8 mouse cellular contexts compared by ENCODE assay signal in the genomic region with DNA sequence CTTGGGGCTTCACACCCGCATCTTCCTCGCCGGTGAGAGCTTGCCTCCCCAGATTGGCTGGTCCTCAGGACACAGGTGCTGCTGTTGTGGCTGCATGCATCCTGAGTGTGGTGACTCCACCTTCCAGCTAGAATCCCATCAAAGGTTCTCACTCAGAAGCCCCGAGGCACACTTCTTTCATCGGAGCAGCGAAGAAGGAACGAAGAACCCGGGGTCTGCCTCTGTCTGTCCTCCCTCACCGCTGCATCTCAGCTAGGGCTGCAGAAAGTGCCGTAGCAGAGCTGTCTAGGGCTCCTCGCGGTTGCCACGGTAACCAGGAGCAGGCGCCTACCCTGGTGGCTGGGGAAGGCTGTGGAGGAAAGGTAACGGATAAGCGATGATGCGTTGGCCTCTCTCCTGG. TPM values are rescaled to one million over a fixed set of nuclear protein-coding genes. Genes with fewer than 3 reads are reported as not detected.
DNase-seq lines count a peak whose midpoint lies in the region; ATAC-seq and TF ChIP-seq lines count a peak whose summit lies in the region.

A gene (minus strand): TSS at position 227 of the 400 bp plus-strand sequence.

- H3K9me3 ChIP-seq in kidney, embryonic 16.5 days (ENCODE audit: low read length): no peaks in the 10 kb centered on the region
- H3K9me3 ChIP-seq in heart, embryonic 12.5 days (replicated peaks): no peaks in the 10 kb centered on the region
- no peaks in the 10 kb centered on the region for H3K9me3 ChIP-seq in midbrain, embryonic 12.5 days

- WGBS in kidney, embryonic 16.5 days: under 1% methylated on average over 17 of the region's 17 CpGs
- WGBS in bone marrow, adult 2 months: 2% methylated on average over 17 of the region's 17 CpGs
- under 1% methylated on average over 17 of the region's 17 CpGs for WGBS in heart, embryonic 12.5 days
- under 1% methylated on average over 17 of the region's 17 CpGs for WGBS in midbrain, embryonic 12.5 days

- peak within 1 kb of the TSS; percentile 56 for H3K9ac ChIP-seq in kidney, embryonic 16.5 days (replicated peaks; ENCODE audit: low read length)
- H3K9ac ChIP-seq in heart, embryonic 12.5 days: peak within 1 kb of the TSS; percentile 30
- H3K9ac ChIP-seq in midbrain, embryonic 12.5 days (replicated peaks): peak within 1 kb of the TSS; percentile 59

- no peak for TF ChIP-seq CTCF in bone marrow, adult 2 months (IDR thresholded peaks at IDR 0.05; ENCODE audit: control insufficient read depth, insufficient read depth, low read length)
- no peak for TF ChIP-seq CTCF in embryonic fibroblast, embryonic 13.5 days (IDR thresholded peaks at IDR 0.05; ENCODE audit: borderline replicate concordance, insufficient read depth, low read length)

- no peak within 1 kb of the TSS for H3K27ac ChIP-seq in kidney, embryonic 16.5 days (ENCODE audit: low read length)
- H3K27ac ChIP-seq in bone marrow, adult 2 months (ENCODE audit: control insufficient read depth, insufficient read depth, low read depth, low read length, poor library complexity): no peak within 1 kb of the TSS
- no peak within 1 kb of the TSS for H3K27ac ChIP-seq in embryonic fibroblast, embryonic 13.5 days (ENCODE audit: insufficient read depth, low read length)
- no peak within 1 kb of the TSS for H3K27ac ChIP-seq in heart, embryonic 12.5 days (ENCODE audit: poor library complexity, severe bottlenecking)
- peak within 1 kb of the TSS; percentile 79 for H3K27ac ChIP-seq in midbrain, embryonic 12.5 days (replicated peaks)

- H3K36me3 ChIP-seq in kidney, embryonic 16.5 days (ENCODE audit: insufficient read depth, low read length): no peaks in the 10 kb centered on the region
- H3K36me3 ChIP-seq in heart, embryonic 12.5 days: no peaks in the 10 kb centered on the region
- no peaks in the 10 kb centered on the region for H3K36me3 ChIP-seq in midbrain, embryonic 12.5 days

- peak; percentile 60 for ATAC-seq in kidney, embryonic 16.5 days (ENCODE audit: low FRiP score, low TSS enrichment)
- ATAC-seq in heart, embryonic 12.5 days (ENCODE audit: insufficient number of reproducible peaks, low FRiP score): no peak
- ATAC-seq in midbrain, embryonic 12.5 days (ENCODE audit: low FRiP score, low read depth): peak; percentile 69

- peaks cover 14% of the 10 kb centered on the region for H3K4me1 ChIP-seq in kidney, embryonic 16.5 days (ENCODE audit: insufficient read depth, low read length)
- H3K4me1 ChIP-seq in bone marrow, adult 2 months (ENCODE audit: control insufficient read depth, insufficient read depth, low read length): no peaks in the 10 kb centered on the region
- no peaks in the 10 kb centered on the region; the same call in 1 of the 2 replicates for H3K4me1 ChIP-seq in embryonic fibroblast, embryonic 13.5 days (ENCODE audit: control insufficient read depth, insufficient read depth, low read length)
- H3K4me1 ChIP-seq in heart, embryonic 12.5 days (replicated peaks): peaks cover 31% of the 10 kb centered on the region
- H3K4me1 ChIP-seq in midbrain, embryonic 12.5 days: peaks cover 17% of the 10 kb centered on the region

- TF ChIP-seq POLR2A in bone marrow, adult 2 months (IDR thresholded peaks at IDR 0.05; ENCODE audit: borderline replicate concordance, control insufficient read depth, low read depth, low read length): no peak
- TF ChIP-seq POLR2A in embryonic fibroblast, embryonic 13.5 days (IDR thresholded peaks at IDR 0.05; ENCODE audit: low read depth, low read length): no peak

- peaks cover 27% of the 10 kb centered on the region for H3K27me3 ChIP-seq in kidney, embryonic 16.5 days (ENCODE audit: insufficient read depth, low read length)
- H3K27me3 ChIP-seq in heart, embryonic 12.5 days (replicated peaks): peaks cover 19% of the 10 kb centered on the region
- H3K27me3 ChIP-seq in midbrain, embryonic 12.5 days: peaks cover 27% of the 10 kb centered on the region

- H3K4me3 ChIP-seq in kidney, embryonic 16.5 days (ENCODE audit: low read length): peak within 1 kb of the TSS; percentile 41
- H3K4me3 ChIP-seq in bone marrow, adult 2 months (replicated peaks; ENCODE audit: control insufficient read depth, low read depth, low read length): no peak within 1 kb of the TSS
- peak within 1 kb of the TSS; percentile 30 for H3K4me3 ChIP-seq in embryonic fibroblast, embryonic 13.5 days (ENCODE audit: insufficient read depth, low read length)
- peak within 1 kb of the TSS; percentile 41 for H3K4me3 ChIP-seq in heart, embryonic 12.5 days
- H3K4me3 ChIP-seq in midbrain, embryonic 12.5 days: peak within 1 kb of the TSS; percentile 45

- peak within 1 kb of the TSS; percentile 74 for H3K4me2 ChIP-seq in kidney, embryonic 16.5 days (replicated peaks; ENCODE audit: low read depth, low read length)
- H3K4me2 ChIP-seq in heart, embryonic 12.5 days: peak within 1 kb of the TSS; percentile 87
- H3K4me2 ChIP-seq in midbrain, embryonic 12.5 days (replicated peaks): peak within 1 kb of the TSS; percentile 66

- DNase-seq in kidney, adult 18-20 months: no peak
- peak; percentile 55 to 68 for DNase-seq in layer of hippocampus, postnatal 14 days (ENCODE audit: low spot score in 2 of 2)
- DNase-seq in testis, postnatal 14 days (ENCODE audit: low spot score): peak; percentile 57

RNA-seq across cellular contexts. Expression of the gene that starts here (rescaled TPM):
- polyA plus RNA-seq in kidney, embryonic 16.5 days (2015; fragmentation: Nextera tagmentation; extraction: Ambion mirVana): 10.9 and 11.6 TPM in 2 replicates
- polyA plus RNA-seq in bone marrow, adult 2 months (2011; ENCODE audit: insufficient read depth, insufficient read length, low replicate concordance, missing spikeins): 38.7 and 53.1 TPM in 2 replicates
- 19.1 and 19.5 TPM in 2 replicates for polyA plus RNA-seq in embryonic fibroblast, embryonic 13.5 days (2011; ENCODE audit: insufficient read length, low read depth, missing spikeins)
- 37.4 and 39.5 TPM in 2 replicates for polyA plus RNA-seq in heart, embryonic 12.5 days (2016; fragmentation: Nextera tagmentation; extraction: Ambion mirVana)
- 10 to 100 TPM; 95.3 to 96.0 TPM for total RNA-seq in layer of hippocampus, postnatal 14 days (2021)
- 18.7 and 19.4 TPM in 2 replicates for polyA plus RNA-seq in midbrain, embryonic 12.5 days (2016; fragmentation: Nextera tagmentation; extraction: Ambion mirVana)
